In the genomic region with DNA sequence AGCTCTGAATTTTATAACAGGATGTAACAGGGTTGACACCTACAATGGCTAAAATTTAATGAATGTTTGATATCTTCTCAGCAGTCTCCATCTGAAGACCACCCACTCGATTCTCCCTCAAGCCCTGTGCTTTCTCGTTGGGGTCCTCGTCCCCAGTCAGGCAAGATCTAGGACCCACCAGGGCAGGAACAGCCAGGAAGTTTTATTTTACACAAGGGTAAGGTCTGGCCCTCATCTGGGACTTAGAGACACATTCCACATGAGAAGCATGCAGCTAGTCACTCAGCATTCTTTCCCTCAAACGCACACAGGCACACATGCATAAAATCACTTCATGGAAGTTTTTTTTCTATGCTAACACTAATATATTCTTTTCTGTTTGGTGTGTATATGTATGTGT, we compare ENCODE assay signal across 13 mouse cellular contexts. TPM values are rescaled to one million over a fixed set of nuclear protein-coding genes. Genes with fewer than 3 reads are reported as not detected.
DNase-seq lines count a peak whose midpoint lies in the region; ATAC-seq and TF ChIP-seq lines count a peak whose summit lies in the region.
"Had no signal": no experiment of that assay in that cellular context is flagged by ENCODE, and none has a peak within 500 bp of the region (broad histone marks: within the 10 kb centered on the region; RNA-seq: fewer than 3 reads in every experiment).

No protein-coding gene starts in this region.

- 32% methylated on average over 4 of the region's 4 CpGs for WGBS in heart, adult 2 months
- 30% methylated on average over 4 of the region's 4 CpGs for WGBS in kidney, embryonic 15.5 days
- 29% methylated on average over 4 of the region's 4 CpGs for WGBS in embryonic facial prominence, embryonic 12.5 days
- 14% methylated on average over 4 of the region's 4 CpGs for WGBS in limb, embryonic 15.5 days

- peak overlapping the region; percentile 93 for H3K27ac ChIP-seq in heart, adult 2 months
- H3K27ac ChIP-seq in kidney, embryonic 15.5 days: peak overlapping the region; percentile 79
- H3K27ac ChIP-seq in embryonic facial prominence, embryonic 12.5 days: peak overlapping the region; percentile 79
- peak overlapping the region; percentile 79 for H3K27ac ChIP-seq in limb, embryonic 15.5 days

- H3K4me1 ChIP-seq in heart, adult 2 months (ENCODE audit: control insufficient read depth, insufficient read depth, low read length): peaks cover 36% of the 10 kb centered on the region
- H3K4me1 ChIP-seq in kidney, embryonic 15.5 days: peaks cover 63% of the 10 kb centered on the region
- peaks cover 68% of the 10 kb centered on the region for H3K4me1 ChIP-seq in embryonic facial prominence, embryonic 12.5 days
- peaks cover 47% of the 10 kb centered on the region for H3K4me1 ChIP-seq in limb, embryonic 15.5 days

- intact Hi-C loops in heart, adult 2 months (cut with DNase I): no loop called here
- intact Hi-C loops in heart, postnatal 25 days (cut with DNase I): no loop called here

- H3K9me3 ChIP-seq in kidney, embryonic 15.5 days (replicated peaks): no peaks in the 10 kb centered on the region
- H3K9me3 ChIP-seq in embryonic facial prominence, embryonic 12.5 days: no peaks in the 10 kb centered on the region
- H3K9me3 ChIP-seq in limb, embryonic 15.5 days: no peaks in the 10 kb centered on the region

- no peak overlapping the region for H3K4me2 ChIP-seq in kidney, embryonic 15.5 days
- peak overlapping the region; percentile 40; the same call in 1 of the 2 replicates for H3K4me2 ChIP-seq in embryonic facial prominence, embryonic 12.5 days (replicated peaks)
- 0 out of 2 replicates have a peak overlapping the region, but pooled peaks have one; percentile 10 for H3K4me2 ChIP-seq in limb, embryonic 15.5 days

- H3K27me3 ChIP-seq in heart, adult 2 months (ENCODE audit: control insufficient read depth, insufficient read depth, low read length): no peaks in the 10 kb centered on the region
- no peaks in the 10 kb centered on the region for H3K27me3 ChIP-seq in kidney, embryonic 15.5 days
- H3K27me3 ChIP-seq in embryonic facial prominence, embryonic 12.5 days: no peaks in the 10 kb centered on the region
- H3K27me3 ChIP-seq in limb, embryonic 15.5 days: no peaks in the 10 kb centered on the region

- TF ChIP-seq EP300 in heart, adult 2 months (IDR thresholded peaks at IDR 0.05; ENCODE audit: insufficient read depth, low read depth, low read length): no peak

- peaks cover 5% of the 10 kb centered on the region; the same call in 1 of the 2 replicates for H3K36me3 ChIP-seq in heart, adult 2 months (ENCODE audit: control insufficient read depth, insufficient read depth, low read length)
- H3K36me3 ChIP-seq in kidney, embryonic 15.5 days: no peaks in the 10 kb centered on the region
- H3K36me3 ChIP-seq in embryonic facial prominence, embryonic 12.5 days: no peaks in the 10 kb centered on the region
- H3K36me3 ChIP-seq in limb, embryonic 15.5 days: no peaks in the 10 kb centered on the region

- ATAC-seq in kidney, embryonic 15.5 days (replicated peaks; ENCODE audit: low FRiP score): no peak
- ATAC-seq in embryonic facial prominence, embryonic 12.5 days (ENCODE audit: insufficient number of reproducible peaks, insufficient read depth, low FRiP score, low TSS enrichment): no peak
- ATAC-seq in limb, embryonic 15.5 days (ENCODE audit: insufficient number of reproducible peaks, low FRiP score, low TSS enrichment, low read depth): no peak
- no peak for ATAC-seq in erythroblast, adult 5-6 weeks (replicated peaks; ENCODE audit: low FRiP score, poor library complexity, severe bottlenecking)

- peaks cover 4% of the 10 kb centered on the region for H3K79me2 ChIP-seq in heart, adult 2 months (replicated peaks; ENCODE audit: control insufficient read depth, insufficient read depth, low read length)

- no peak overlapping the region for H3K9ac ChIP-seq in heart, adult 2 months (ENCODE audit: low read depth, low read length)
- no peak overlapping the region for H3K9ac ChIP-seq in kidney, embryonic 15.5 days
- no peak overlapping the region for H3K9ac ChIP-seq in embryonic facial prominence, embryonic 12.5 days
- no peak overlapping the region for H3K9ac ChIP-seq in limb, embryonic 15.5 days

- DNase-seq in heart, adult 2 months: no peak
- DNase-seq in heart, postnatal 25 days (ENCODE audit: low spot score): no peak
- no peak for DNase-seq in kidney, adult 11 months
- DNase-seq in thymus, postnatal 10 days (ENCODE audit: low spot score in 2 of 2): no peak
- DNase-seq: cerebellum, postnatal 10 days; gastrocnemius, postnatal 10 days; kidney, postnatal 14 days; right cerebral cortex, postnatal 4 days; thymus, adult 18-20 months had no signal

- no peak overlapping the region for H3K4me3 ChIP-seq in heart, adult 2 months
- H3K4me3 ChIP-seq in kidney, embryonic 15.5 days (replicated peaks): no peak overlapping the region
- no peak overlapping the region for H3K4me3 ChIP-seq in embryonic facial prominence, embryonic 12.5 days
- no peak overlapping the region for H3K4me3 ChIP-seq in limb, embryonic 15.5 days

- no peak for TF ChIP-seq POLR2A in heart, adult 2 months (IDR thresholded peaks at IDR 0.05; ENCODE audit: insufficient read depth, low read depth, low read length)

- no peak for TF ChIP-seq CTCF in heart, adult 2 months (IDR thresholded peaks at IDR 0.05)

RNA-seq across cellular contexts. Expression of gene Rassf3, which starts 39.5 kb away (rescaled TPM):
- total RNA-seq in heart, adult 2 months (2021): 100 to 1,000 TPM; 134 to 135 TPM
- polyA plus RNA-seq in heart, adult 2 months (2012; rRNA removed): 69.4 and 121 TPM in 2 replicates
- 100 to 1,000 TPM; 146 to 157 TPM for total RNA-seq in heart, postnatal 25 days (2021)
- polyA plus RNA-seq in kidney, embryonic 15.5 days (2015; fragmentation: Nextera tagmentation; extraction: Ambion mirVana): 13.8 and 14.7 TPM in 2 replicates
- 23.1 and 24.7 TPM in 2 replicates for polyA plus RNA-seq in embryonic facial prominence, embryonic 12.5 days (2016; fragmentation: Nextera tagmentation; extraction: Ambion mirVana)
- 17.3 and 17.8 TPM in 2 replicates for polyA plus RNA-seq in limb, embryonic 15.5 days (2015; fragmentation: Nextera tagmentation; extraction: Ambion mirVana)
- 11.7 and 12.5 TPM in 2 replicates for total RNA-seq in erythroblast, adult 5-6 weeks (2015; ENCODE audit: low replicate concordance)
- 7.8 and 12.7 TPM in 2 replicates for total RNA-seq in erythroblast, adult 5-6 weeks (2017; ENCODE audit: low replicate concordance)
